Mouse (Mus musculus): Measurements from ENCODE around the gene Casp8.

DNA sequence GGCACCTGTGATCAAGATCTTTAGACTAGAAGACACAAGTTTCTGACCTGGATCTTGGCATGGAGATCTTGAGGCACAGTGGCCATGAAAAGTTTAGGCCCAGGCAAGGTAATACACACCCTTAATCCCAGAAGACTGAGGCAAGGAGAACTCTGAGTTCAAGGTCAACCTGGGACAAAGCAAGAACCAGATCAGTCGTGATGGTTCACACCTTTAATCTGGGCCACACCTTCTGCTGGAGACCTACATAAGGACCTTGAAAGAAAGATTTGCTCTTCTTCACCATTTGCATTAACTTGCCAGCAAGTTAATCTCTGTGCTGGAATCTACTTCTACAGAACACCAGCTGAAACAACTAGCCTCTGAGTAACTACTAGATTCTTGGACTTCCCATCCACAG is 34.6 kb upstream of the Casp8 start:
- no peak for TF ChIP-seq GATA1 (IDR thresholded peaks at IDR 0.05; ENCODE audit: low read length)
- TF ChIP-seq TAL1 (IDR thresholded peaks at IDR 0.05; ENCODE audit: low read length): no peak
